Mouse (Mus musculus) mouse trophoblast stem cell (cell line): ENCODE data around the gene Nudt13.

Source experiments
- in situ Hi-C, 2 experiments: fragments of 300-500 bp; cut with MseI, MboI; formaldehyde crosslinking; loops; 2 replicates in 1 of 2; 3 replicates in 1 of 2; pipeline ENCODE4 v1.15.1; 2025

Nudt13 gene

DNA sequence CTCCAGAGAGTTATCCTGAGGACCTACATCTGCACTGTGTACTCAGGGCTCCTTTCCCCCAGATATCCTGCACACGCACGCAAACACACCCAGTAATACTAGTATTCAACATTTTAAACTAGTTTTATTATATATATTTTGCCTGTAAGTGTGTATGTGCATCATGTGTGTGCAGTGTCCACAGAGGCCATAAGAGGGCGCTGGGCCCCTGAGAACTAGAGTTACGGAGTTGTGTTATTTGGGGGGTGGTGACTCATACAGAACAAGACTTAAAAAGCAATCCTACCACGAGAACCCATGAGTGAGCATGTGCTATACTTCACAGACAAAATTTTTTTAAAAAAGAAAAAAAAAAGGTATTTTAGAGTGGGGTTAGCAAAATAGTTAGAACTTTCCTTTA is 44.9 kb downstream of the Nudt13 start:
- in situ Hi-C loops: no loop called here

DNA sequence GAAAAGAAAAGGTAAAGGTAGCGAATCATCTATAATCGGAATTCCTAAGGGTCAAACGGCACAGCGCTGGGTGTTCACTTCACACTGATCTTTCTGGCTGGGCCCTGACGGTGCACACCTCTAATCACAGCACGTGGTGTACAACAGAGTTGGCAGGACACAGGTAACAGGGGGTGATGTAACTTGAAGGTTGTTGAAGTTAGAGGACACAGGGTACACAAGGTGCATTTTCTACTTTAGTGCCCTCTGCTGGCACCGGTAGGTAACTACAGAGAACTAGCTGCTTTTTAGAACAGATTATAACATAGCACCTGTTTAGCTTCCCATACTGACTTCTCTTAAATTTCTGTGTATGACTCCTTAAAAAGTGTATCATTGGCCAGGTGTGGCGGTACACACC is 45.7 kb downstream of the Nudt13 start:
- in situ Hi-C loops: no loop called here

DNA sequence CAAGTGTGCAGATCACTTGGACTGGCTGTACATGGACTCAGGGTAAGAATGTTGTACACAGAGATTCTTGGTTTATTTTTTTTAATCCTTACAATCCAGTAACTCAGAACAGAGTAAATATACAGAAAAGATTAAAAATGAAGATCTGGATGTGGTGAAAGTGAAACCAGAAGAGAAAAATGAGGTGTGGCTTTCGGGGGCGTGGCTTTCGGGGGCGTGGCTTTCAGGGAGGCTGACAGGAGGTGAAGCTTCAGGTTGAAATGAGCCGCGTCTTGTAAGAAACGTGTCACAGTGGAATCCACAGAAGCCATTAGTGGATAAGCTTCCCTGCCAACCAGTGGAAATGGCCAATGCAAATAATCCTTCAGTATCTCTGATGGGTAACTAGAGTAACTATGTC is 46.4 kb downstream of the Nudt13 start:
- in situ Hi-C loops: no loop called here

DNA sequence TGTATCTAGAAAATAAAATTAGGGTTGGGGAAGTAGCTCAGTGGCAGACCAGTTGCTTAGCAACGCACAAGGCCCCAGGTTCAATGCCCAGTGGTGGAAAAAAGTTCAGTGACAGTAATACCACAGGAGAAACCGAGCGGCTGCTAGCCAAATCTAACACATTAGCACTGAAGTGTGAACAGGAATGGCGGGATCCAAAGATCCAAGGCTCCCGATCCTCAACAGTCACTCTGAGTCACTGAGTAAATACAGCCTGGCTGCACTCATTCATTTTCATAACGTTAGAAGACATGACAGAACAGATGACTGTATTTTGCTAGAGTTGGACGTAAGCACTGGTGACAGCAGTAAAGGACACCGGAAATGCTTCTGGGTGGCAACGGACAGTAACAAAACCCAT is 51.4 kb downstream of the Nudt13 start:
- in situ Hi-C loops: no loop called here

DNA sequence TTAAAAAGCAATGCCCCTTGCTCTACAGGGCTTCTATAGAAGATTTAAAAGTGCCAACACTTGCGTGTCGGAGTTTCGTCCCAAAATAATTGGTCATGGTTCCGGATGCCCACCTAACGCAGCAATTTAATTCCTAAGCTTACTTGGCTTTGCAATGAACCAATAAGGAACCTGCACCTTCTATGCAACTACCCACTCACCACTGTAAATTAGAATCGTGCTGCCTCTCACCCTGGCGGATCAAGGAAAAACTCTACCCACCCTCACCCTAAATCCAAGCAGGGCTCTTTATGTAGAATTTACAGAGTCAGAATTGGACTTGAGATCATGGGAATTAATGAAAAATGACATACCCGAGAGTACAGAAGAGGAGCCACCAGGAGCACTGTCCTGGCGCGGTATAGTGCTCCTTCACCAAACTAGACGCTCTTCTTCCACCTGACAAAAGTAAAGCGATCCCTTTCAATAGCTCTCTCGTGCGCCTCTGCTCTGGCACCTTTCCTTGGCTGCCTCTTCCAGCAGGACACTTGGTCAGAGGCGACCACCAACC is 53.0 kb downstream of the Nudt13 start:
- in situ Hi-C loops: no loop called here

DNA sequence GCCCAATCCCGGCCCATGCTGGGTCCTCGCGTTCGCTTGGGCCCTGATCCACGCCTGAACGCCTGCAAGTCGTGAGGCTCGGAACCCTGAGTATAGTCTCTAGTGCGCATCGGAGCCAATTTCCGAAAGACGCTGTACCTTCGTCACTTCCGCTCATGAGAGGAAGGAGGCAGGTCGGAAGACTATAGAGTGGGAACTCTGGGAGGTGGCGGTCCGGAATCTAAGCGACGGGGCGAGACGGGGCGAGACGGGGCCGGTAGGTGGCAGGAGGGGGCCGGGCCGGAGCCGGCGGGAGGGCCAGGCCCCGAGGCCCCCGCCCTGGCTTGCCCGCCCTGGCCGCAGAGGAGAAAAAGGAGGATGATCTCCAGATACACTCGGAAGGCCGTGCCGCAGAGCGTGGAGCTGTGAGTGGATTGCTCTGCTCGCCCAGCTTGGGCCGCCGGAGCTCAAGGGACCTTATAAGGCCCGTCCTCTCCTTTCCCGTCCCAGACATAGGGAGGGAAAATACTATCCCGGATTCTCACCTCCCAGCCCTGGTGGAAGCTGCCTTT is 53.6 kb downstream of the Nudt13 start, which contains the start of the genes Ecd and Fam149b:
TSS of gene Ecd (minus strand) at position 131 of the 551 bp plus-strand sequence.
TSS of gene Fam149b (plus strand) at position 172 of the 551 bp plus-strand sequence.
- in situ Hi-C loops: no loop called here

DNA sequence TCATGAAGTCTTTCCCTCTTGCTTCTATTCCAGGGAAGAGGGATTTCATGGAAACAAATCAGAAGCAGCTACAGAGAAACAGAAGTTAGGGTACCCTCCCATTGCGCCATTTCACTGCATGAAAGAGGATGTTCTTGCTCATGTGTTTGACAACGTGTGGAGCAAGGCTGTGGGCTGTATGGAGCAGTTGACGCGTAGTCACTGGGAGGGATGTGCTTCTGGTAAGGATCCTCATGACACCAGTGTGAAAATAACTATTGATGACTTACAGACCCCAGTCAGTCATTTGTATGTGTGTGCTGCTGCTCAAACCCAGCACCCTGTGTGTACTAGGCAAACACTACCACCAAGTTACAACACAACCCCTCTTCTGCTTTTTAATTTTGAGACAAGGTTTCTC is 68.7 kb downstream of the Nudt13 start:
- in situ Hi-C loops: no loop called here
